Mouse (Mus musculus) adipocyte (in vitro differentiated cells): Measurements from ENCODE around the gene Tmem255b.

ENCODE experiments used
- DNase-seq: peaks from one replicate; pipeline ENCODE4 v3.0.0-alpha.2; 2016; ENCODE audit warnings: low spot score

The Tmem255b gene

DNA sequence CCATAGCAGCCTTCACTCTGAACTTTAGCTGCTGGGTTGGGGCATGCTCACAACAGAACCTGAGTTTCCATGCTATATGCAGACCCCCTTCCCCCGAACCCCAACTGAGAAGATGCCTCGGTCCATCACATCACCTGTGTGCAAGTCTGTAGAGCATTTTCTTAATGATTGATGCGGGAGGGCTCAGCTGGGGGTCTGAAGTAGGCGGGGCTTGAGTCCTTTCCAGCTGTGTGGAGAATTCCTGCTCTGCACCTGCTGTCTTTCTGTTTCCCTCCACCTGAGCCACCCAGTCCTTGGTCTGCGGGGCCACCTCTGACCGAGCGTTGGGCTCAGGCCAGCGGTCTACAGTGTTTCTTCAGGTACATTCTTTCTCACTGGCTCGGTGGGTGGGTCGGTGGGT is at the start of gene Tmem255b:
Tmem255b (plus strand) TSS at position 301 of the 400 bp plus-strand sequence.
- no peak for DNase-seq

DNA sequence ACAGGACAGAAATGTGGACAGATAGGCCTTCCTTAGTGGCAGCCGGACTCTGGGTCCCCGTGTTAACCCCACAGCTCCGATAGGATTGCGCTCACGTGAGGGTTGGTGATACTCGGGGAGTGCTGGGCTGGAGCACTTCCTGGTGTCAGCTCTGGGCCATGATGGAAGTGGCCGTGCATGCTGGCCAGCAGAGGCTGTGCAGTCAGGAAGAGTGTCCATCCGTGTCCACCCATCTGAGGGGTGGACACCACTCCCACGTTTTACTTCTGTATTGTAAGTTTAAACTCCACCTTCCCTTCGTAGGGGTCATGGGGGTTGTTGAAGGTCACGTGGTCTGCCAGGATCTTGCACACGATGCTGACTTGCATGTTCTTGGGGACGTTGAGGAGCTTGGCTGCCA is 48.6 kb upstream of the Tmem255b start:
- no peak for DNase-seq

DNA sequence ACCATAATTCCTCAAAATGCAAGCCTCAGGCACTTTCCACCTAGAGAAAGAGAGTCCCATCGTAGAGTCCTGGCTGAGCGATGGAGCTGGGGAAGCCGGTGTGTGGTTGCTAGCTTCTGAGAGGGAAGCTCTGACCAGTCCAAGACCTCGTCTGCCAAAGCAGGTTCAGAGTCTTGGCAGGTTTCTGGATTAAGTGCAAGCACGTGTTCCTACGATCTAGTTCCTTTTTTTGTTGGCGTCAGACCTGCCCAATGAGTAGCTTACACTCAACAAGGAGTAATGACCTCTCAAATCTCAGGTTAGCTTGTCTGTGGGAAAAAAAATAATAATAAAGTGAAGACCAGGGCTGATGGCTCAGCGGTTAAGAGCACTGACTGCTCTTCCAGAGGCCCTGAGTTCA is 47.3 kb upstream of the Tmem255b start:
- DNase-seq, result no peak

DNA sequence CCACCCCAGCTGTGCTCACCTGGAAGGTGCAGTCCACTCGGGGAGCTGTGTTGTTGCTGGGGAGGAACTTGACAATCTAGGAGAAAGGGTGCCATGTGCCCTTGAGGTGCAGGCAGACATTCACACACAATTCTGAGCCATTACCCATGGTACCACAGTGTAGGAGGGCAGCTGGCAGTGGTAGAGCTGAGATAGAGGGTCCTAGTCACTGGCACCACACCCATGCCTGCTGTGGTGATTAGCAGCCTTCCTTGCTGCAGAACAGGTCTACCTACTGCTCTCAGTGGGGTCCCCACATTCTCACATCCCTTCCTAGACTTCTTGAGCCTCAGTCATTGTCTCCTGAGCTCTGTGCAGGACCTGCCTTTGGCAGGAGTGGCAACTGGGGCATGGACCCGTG is 46.2 kb upstream of the Tmem255b start:
- DNase-seq, result no peak

DNA sequence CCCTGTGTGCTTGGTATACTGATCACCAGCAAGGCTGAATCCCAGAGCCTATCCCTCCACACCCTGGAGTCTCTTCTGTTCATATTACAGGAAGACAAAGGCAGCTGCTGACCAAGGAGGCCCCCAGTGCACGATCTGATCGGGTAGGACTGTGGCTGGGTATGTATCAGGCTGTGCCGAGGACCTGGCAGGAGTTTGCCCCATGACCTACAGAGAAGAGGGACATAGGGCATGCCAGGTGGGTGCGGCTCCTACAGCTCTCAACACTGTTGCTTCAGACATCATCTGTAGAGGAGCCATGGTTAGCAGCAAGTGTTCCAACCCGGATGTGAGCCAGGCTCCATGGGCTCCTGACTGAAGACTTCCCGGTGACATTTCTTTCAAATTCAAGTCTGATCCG is 41.1 kb upstream of the Tmem255b start:
- DNase-seq, result no peak

DNA sequence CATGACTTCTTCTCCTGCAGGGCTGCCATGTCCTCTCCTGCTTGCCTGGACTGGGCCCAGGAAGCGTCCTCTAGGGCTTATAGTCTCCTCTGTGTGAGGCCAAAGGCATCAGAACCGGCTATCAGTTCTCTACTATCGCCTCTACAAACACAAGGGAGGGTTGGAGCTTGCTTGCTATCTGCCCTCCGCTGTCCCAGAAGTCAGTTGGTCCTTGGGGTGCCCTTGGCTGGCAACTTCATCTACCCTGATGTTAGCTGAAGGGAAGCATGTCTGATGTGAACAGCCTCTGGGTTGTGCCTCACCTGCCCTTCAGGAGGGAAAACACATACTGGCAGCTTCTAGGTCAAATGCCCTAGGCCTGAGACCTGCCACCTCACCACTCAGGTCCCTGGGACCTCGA is 38.3 kb upstream of the Tmem255b start, which contains the start of gene Atp4b:
Atp4b (minus strand) TSS at position 101 of the 400 bp plus-strand sequence.
- DNase-seq, result no peak

DNA sequence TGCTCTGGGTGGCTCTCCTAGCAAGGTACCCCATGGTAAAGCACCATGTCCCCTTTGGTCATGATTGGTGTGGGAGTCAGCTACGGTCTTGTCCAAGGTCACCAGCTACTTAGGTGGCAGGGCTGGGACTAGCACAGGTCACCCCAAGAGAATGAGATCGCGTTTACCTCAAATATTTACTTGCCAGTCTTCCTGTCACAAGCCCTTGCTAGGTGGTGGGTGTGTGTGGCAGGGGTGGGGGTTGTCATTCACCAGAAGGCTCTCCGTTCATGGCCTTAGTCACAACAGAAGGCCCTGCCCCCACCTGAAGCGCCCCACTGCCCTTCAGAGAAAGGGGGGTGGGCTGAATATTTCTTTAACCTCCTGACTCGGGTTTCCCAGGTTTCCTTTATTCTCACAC is 31.5 kb upstream of the Tmem255b start:
- no peak for DNase-seq

DNA sequence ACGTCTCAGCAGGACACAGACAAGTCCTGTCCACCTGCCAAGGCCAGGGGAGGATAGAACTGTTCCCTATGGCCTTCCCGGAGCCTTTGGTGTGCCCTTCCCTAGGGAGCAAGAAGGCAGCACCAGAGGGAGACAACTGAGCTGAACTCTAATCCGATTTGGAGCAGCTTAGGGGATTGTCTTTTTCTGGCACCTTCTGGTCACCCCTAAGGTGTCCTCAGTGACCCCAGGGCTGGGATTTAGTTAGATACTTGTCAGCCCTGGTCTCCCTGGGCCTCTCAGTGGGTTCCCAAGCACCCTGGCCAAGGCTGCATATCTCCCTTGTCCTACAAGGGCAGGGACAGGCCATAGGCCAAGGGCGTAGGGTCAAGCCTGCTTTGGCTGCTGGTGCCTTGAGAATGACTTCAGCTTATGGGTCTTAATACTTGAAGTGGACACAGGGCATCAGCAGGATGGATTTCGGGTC is 30.3 kb upstream of the Tmem255b start, which contains the start of gene Grk1:
Grk1 (plus strand) TSS at position 416 of the 466 bp plus-strand sequence.
- DNase-seq, result no peak

DNA sequence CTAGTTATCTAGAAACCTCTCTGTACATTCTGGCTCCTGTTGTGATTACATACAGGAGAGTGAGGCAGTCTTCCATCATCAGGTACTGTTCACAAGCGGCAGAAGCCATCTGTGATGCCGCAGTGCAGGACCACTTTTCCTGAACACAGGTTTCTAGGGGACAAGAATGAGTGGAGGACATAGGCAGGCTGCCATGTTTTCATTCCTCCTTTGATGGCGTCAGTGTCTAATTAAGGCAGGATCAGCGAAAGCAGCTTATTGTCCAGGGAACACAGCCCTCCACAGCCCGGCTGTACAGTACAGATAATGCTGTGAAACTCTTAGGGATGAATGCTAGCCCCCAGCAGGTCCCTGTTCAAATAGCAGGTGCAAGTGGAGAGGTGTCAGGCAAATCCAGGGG is 29.0 kb upstream of the Tmem255b start:
- DNase-seq, result no peak

DNA sequence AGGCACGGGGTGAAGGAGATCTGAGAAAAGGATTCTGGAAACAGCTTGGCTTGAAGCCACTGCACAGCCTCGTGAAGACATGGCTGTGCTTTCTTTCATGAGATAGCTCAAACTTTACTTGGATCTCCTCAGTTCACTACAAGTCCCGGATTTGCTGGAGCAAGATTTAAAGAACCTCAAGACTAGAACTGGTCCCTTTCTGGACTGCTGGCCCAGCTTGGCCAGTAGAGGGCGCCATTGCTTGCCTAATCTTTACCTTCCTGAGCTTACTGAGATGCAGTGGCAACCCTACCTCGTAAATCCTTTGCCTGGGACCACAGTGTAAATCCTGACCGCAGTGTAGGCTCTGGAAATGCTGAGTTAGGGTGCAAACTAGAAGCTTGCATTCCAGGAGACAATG is 23.4 kb upstream of the Tmem255b start:
- peak; percentile 87 for DNase-seq

DNA sequence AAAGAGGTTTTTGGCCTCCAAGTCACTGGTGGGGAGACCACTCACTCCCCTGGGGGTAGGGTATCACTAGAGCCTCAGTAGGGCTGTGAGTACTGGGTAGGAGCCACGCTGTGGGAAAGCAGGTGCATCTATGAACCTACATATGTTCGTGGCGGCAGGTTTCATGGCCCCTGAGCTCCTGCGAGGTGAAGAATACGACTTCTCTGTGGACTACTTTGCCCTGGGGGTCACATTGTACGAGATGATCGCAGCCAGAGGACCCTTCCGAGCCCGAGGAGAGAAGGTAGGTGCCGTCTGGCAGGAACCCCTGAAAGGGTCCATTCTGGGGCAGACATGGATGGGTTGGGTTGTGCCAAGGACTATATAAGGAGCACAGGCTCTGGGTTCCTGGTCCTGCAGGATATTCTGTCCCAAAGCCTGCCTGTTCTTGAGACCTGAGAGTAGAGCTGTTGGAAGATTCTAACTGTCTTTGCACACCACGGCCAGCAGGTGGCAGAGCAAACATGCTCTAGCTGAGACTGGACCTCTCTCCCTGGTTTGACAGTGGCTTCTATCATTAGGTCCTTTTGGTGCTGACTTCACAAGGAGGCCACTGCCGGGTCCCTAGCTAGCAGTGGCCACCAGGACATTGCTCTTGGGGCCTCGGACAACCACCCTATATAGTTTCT is 22.0 kb upstream of the Tmem255b start:
- DNase-seq, result peak; percentile 88

DNA sequence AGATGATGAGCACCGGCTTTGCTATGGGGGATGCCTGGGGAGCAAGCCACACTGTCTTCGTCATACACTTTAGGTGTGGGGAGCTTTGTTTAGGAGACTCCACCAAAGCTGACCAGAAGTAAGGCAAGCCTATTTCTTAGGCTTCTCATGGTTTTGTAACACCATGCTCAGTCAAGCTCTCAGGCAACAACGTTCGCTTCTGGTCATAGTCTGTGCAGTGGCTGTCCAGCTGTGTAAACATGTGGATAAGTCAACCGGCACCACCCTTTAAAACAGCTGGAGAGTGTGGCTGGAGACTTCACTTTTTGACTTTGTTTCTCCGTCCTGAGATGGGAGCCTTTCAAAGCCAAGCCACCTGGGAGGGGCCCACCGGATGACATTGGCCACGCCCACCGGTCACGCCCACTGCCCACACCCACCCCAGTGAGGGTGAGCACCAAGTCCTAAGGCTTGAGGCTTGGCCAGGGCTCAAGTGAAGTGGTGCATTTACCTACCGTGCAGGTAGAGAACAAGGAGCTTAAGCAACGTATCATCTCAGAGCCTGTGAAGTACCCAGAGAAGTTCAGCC is 21.1 kb upstream of the Tmem255b start:
- DNase-seq, result no peak

DNA sequence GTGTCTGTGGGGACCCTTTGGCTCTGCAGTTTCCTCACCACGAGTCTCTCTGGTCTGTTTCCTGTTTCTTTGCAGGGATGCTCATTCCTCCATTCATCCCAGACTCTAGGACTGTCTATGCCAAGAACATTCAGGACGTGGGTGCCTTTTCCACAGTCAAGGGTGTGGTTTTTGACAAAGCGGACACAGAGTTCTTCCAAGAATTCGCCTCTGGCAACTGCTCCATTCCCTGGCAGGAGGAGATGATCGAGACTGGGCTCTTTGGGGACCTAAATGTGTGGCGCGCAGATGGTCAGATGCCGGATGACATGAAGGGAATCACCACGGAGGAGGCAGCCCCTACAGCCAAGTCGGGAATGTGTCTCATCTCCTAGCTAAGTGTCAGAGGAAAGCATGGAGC is 19.1 kb upstream of the Tmem255b start:
- no peak for DNase-seq

DNA sequence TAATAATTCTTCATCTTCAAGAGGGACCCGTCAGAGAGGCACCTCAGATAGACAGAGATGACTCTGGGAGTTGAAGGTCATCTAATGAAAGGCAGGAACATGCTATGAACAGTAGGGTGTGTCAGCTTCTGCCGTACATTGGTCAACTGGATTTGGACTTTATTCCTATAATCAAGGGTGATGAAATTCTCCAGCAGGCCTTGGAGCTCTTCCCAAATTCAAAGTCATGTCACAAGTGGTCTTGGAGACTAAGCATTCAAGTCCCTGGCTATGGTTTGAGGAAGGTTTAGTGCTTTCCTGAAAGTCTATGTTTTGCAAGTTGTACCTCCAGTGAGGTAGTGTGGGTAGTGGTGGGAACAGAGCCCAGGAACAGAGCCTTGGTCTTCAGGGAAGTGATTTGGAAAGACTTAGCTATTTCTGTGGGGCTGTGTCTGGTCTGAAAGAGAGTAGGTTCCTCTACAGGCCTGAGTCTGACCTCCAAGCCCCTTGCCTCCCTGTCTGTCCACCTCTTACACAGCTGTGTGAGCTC is 15.8 kb upstream of the Tmem255b start:
- peak; percentile 55 for DNase-seq

DNA sequence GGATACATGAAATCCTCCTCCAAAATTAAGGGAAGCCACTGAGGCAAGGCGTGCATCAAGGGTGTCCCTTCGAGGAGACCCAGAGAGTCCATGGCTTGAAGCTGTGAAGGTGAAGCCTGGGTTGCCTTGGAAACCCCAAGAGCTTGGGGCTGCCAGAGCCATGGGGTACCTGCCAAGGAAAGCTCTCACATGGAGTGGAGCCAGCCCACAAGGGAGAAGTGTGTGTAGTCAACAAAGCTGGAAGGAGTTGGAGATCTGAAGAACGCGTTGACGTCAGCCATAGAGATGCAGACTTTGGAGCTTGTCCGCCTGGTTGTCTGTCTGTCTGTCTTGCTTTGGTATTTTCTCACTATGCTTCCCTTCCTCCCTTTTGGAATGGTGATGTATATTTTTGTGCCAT is 14.0 kb upstream of the Tmem255b start:
- no peak for DNase-seq

DNA sequence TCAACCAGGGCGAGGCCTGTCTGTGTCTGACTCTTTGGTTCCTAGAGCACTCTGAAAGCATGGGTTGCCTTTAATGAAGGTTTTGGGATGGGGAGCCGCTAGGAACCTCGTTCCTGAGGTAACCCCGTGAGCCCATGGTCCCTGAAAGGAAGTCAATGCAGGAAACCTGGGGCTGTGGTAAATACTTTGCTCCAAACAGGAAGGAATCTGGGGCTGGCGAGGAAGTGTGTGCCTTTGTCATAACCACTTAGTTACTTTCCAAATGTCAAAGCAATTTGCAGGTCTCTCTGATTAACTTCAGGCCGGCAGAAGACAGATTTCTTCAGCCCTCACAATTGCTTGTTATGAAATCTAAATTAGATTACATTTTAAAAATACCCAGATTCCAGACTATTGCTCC is 7.6 kb upstream of the Tmem255b start:
- no peak for DNase-seq

DNA sequence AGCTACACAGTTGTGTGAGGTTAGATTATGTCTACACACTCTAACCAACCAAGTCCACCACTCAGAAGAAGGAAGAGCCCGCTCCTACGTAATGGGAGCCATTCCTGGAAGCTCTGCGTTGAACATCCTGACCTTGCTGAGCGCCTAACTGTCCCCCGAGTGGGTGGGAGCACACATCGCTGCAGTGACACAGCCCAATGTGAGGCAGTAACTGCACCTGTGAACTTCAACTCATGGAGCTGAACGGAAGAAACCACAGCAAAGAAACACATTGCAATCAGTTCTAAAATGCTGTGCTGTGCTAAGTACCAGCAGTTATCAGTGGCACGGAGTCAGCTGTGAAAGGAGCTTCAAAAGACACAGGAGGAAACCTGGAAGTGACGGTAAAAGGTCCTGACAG is 6.8 kb upstream of the Tmem255b start:
- DNase-seq, result no peak

DNA sequence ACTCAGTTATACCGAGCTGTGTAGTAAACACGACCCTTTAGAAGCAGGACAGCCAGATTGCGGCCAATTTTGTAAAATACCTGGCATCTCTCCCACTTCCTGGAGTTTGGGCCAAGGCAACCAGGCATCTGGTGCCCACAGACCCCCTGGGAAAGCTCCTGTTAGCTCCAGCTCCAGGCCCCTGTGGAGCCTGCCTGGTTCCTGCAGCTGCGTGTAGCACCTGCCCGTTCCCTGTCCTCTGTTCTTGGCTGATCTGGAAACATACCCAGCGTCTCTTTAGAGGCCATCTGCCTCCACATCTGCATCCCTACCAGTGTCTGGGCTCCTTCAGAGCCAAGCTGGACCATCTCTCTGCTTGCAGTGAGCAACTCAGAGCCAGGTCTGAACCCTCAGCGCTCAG is 4.6 kb upstream of the Tmem255b start:
- DNase-seq, result no peak

DNA sequence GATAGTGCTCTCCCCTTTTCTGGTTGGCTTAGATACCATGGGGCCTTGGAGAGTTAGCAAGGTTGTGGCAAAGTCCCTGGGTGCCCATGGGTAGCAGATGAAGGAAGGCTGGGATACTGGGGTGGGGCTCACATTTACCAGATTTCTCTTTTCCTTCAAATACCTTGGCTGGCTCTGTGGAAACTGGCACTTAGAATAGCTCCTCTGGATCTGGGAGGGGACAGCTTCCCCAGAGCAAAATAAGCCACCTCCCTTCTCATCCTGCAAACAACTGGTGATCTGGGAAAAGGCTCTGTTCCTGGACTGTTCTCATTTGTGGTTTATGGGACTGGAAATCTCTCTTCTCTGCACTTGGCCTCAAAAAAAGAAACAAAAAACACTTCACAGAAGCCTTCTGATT is 4.1 kb upstream of the Tmem255b start:
- DNase-seq, result no peak

DNA sequence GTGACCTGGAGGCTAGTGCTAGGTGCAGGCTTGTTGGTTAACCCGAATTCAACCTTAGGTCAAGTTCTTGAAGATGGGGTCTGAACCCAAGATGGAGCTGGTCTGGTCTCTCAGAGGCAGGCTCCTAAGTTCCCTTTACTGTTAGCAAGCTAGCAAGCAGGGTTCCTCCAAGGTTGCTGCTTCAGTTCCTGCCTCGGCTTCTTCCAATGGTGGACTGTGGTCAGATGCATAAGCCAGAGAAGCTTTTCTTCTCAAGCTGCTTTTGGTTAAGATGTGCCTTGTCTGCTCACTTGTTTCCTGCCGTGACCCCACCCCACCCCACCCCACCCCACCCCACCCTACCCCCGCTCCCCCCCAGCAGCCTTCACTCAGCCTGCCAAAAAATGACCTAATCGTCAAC is 1.9 kb upstream of the Tmem255b start:
- DNase-seq, result no peak

DNA sequence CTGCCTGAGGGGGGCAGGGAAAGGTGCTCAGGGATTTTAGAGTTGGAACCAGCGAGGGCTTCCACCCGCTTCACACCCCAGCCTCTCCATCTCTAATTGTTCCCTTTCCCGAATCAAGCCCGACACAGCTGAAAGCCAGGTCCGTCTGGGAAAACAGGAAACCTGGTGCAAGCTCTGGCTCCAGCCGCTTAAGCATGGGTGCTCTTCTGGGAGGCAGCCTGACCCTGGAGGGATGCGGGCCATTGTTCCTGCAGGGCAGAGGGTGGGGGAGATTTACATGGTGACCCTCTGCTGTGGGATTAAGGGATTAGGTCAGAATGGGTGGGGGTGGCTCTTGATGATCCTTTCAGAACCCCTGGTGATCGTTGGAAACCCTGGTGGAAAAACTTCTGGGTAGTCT is 1.1 kb downstream of the Tmem255b start:
- DNase-seq, result no peak

DNA sequence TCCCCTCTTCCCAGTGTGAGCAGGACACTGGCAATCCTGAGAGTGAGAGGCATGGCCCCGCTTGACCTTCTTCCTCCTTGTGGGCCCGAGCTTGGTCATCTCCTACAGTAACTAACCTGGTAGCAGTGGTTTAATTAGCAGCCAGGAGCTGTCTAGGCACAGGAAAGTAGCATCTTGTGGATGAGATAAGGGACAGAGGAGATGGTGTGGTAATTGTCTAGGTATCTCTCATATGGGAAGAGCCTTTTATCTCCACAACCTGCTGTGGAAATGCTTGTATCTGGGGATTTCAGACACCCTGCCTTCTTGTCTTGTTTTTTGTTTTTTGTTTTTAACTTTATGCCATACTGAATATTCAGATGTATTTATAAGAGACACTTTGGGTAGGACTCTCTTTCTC is 2.5 kb downstream of the Tmem255b start:
- DNase-seq, result no peak

DNA sequence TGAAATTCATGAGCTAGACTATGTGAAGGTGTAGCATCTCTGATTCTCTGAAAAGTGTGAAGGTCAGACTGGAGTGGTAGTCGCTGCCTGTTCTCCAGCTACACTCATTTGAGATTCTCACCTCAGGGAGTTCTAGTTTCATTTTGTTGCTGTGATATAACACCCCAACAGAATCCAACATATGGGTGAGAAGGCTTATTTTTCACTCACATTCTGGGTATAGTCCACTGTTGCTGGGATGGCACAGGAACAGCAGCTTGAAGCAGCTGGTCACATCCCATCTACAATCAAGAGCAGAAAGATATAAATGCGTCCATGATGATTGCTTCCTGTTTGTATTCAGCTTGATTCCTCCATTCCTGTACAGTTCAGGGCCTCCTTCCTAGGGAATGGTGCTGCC is 7.2 kb downstream of the Tmem255b start:
- no peak for DNase-seq

DNA sequence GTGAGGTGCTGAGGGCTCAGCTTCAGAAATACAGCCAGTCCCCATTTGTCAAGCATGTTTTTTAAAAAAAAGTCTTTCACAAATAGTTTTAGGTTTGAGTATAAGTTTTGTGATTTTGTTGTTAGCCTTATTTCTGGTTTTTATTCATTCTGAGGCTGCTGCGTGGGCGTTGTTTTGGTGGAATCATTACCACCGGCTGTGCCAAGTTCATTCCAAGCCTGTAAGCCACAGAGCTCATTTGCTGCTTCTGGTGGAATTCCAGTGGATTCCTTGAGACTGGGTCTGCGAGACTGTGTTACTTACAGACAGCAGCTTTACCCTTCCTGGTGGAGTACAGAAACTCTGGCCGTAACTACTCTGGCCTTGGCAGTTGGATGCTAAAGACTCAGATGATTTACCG is 11.5 kb downstream of the Tmem255b start:
- DNase-seq, result no peak
